Mouse (Mus musculus) heart, adult 2 months (tissue): ENCODE data around the gene Sec62.

ENCODE experiments used
- CTCF ChIP-seq: fragments of 200-600 bp; IDR thresholded peaks from 2 replicates; pipeline ENCODE4 v1.8.1; 2022; ENCODE audit warnings: antibody characterized with exemption, mild to moderate bottlenecking, moderate library complexity
- EP300 ChIP-seq: fragments of 200-500 bp; IDR thresholded peaks from 2 replicates; pipeline ENCODE4 v1.6.1; 2011; ENCODE audit warnings: low read depth, low read length, control low read depth; ENCODE audit not compliant: insufficient read depth
- POLR2A ChIP-seq: fragments of 200-500 bp; IDR thresholded peaks from 2 replicates; pipeline ENCODE4 v1.6.1; 2011; ENCODE audit warnings: mild to moderate bottlenecking, low read depth, low read length, control low read depth; ENCODE audit not compliant: insufficient read depth

- TF ChIP-seq EP300 (no peak), POLR2A (no peak), CTCF (no peak)
Observed at GRCm38 (mm10) chr3:30765311-30766027, 27.2 kb upstream of the Sec62 start.
